Mouse (Mus musculus): ENCODE results near the gene Taf9. TPM values are rescaled to one million over a fixed set of nuclear protein-coding genes. Genes with fewer than 3 reads are reported as not detected.

The Taf9 gene
- polyA plus RNA-seq (2012; rRNA removed): 5.5 and 10.0 TPM in 2 replicates
- 18.0 and 20.8 TPM in 2 replicates for polyA plus RNA-seq (2014; fragmentation: Nextera tagmentation; extraction: Ambion mirVana)

- Histone ChIP-seq H3K27me3 (ENCODE audit: control insufficient read depth, insufficient read depth, low read length) (no peaks in the 10 kb centered on the region), H3K4me3 (ENCODE audit: insufficient read depth in 1 of 2, low read depth in 2 of 2, low read length in 2 of 2) (peak within 1 kb of the TSS; percentile 97 to 99), H3K4me2 (ENCODE audit: low read depth) (peak within 1 kb of the TSS; percentile 98), H3K9ac (replicated peaks) (peak within 1 kb of the TSS; percentile 93), H3K27ac (peak within 1 kb of the TSS; percentile 83), H3K9me3 (ENCODE audit: control insufficient read depth, low read length) (no peaks in the 10 kb centered on the region), H3K36me3 (replicated peaks; ENCODE audit: control insufficient read depth, insufficient read depth, low read depth) (peaks cover 16% of the 10 kb centered on the region), H3K4me1 (replicated peaks; ENCODE audit: control insufficient read depth in 2 of 2, insufficient read depth in 2 of 2, low read length in 1 of 2) (peaks cover 0 to 5% of the 10 kb centered on the region in 2 experiments; a peak in 2 of 4 replicates)
- DNase-seq (ENCODE audit: low read depth in 3 of 3, low spot score in 3 of 3) (peak in 1 of 3 experiments; percentile 14), ATAC-seq (ENCODE audit: insufficient read depth) (peak; percentile 70)
- under 1% methylated on average over 57 of the region's 63 CpGs for WGBS (ENCODE audit: insufficient replicate concordance)
- TF ChIP-seq CTCF (IDR thresholded peaks at IDR 0.05; ENCODE audit: low read depth) (no peak), EP300 (IDR thresholded peaks at IDR 0.05; ENCODE audit: low read depth) (no peak; the same call in 1 of the 2 replicates)
These were observed at the start of gene Taf9 for GRCm38 (mm10) chr13:100651439-100652186. Taf9 (plus strand) TSS chr13:100651579.

- DNase-seq (ENCODE audit: low read depth in 3 of 3, low spot score in 3 of 3): peak; percentile 41 to 42 (median 41)
- peak overlapping the region; percentile 28; the same call in 1 of the 2 replicates for H3K27ac ChIP-seq
- 45% methylated on average over 5 of the region's 5 CpGs for WGBS (ENCODE audit: insufficient replicate concordance)
These were observed 49.0 kb upstream of the Taf9 start for GRCm38 (mm10) chr13:100602239-100602902.

GRCm38 (mm10) chr13:100603031-100603737 is 48.2 kb upstream of the Taf9 start:
- no peak for TF ChIP-seq CTCF (IDR thresholded peaks at IDR 0.05; ENCODE audit: low read depth)
- TF ChIP-seq EP300 (IDR thresholded peaks at IDR 0.05; ENCODE audit: low read depth): no peak
- H3K27me3 ChIP-seq (ENCODE audit: control insufficient read depth, insufficient read depth, low read length): no peaks in the 10 kb centered on the region
- WGBS (ENCODE audit: insufficient replicate concordance): 78% methylated on average over 10 of the region's 10 CpGs
- H3K4me3 ChIP-seq (ENCODE audit: insufficient read depth in 1 of 2, low read depth in 2 of 2, low read length in 2 of 2): no peak overlapping the region
- H3K4me1 ChIP-seq (replicated peaks; ENCODE audit: control insufficient read depth in 2 of 2, insufficient read depth in 2 of 2, low read length in 1 of 2): peaks cover 0 to 11% of the 10 kb centered on the region in 2 experiments; a peak in 3 of 4 replicates
- ATAC-seq (ENCODE audit: insufficient read depth) (no peak), DNase-seq (ENCODE audit: low read depth in 3 of 3, low spot score in 3 of 3) (no peak)
- H3K9ac ChIP-seq (replicated peaks): no peak overlapping the region
- no peaks in the 10 kb centered on the region; the same call in 1 of the 2 replicates for H3K36me3 ChIP-seq (replicated peaks; ENCODE audit: control insufficient read depth, insufficient read depth, low read depth)
- peaks cover 2% of the 10 kb centered on the region for H3K9me3 ChIP-seq (ENCODE audit: control insufficient read depth, low read length)
- H3K4me2 ChIP-seq (ENCODE audit: low read depth): no peak overlapping the region
- H3K27ac ChIP-seq: peak overlapping the region; percentile 28; the same call in 1 of the 2 replicates

More at GRCm38 (mm10) chr13:100602239-100602902, 49.0 kb upstream of the Taf9 start:
- peak; percentile 79 for ATAC-seq (ENCODE audit: insufficient read depth)
- Histone ChIP-seq H3K4me2 (ENCODE audit: low read depth) (0 out of 2 replicates have a peak overlapping the region, but pooled peaks have one; percentile 22), H3K36me3 (replicated peaks; ENCODE audit: control insufficient read depth, insufficient read depth, low read depth) (no peaks in the 10 kb centered on the region), H3K4me1 (replicated peaks; ENCODE audit: control insufficient read depth in 2 of 2, insufficient read depth in 2 of 2, low read length in 1 of 2) (peaks cover 0 to 11% of the 10 kb centered on the region in 2 experiments; a peak in 3 of 4 replicates), H3K27me3 (ENCODE audit: control insufficient read depth, insufficient read depth, low read length) (no peaks in the 10 kb centered on the region), H3K9me3 (ENCODE audit: control insufficient read depth, low read length) (no peaks in the 10 kb centered on the region), H3K9ac (replicated peaks) (no peak overlapping the region), H3K4me3 (ENCODE audit: insufficient read depth in 1 of 2, low read depth in 2 of 2, low read length in 2 of 2) (no peak overlapping the region)
- TF ChIP-seq EP300 (IDR thresholded peaks at IDR 0.05; ENCODE audit: low read depth) (no peak), CTCF (IDR thresholded peaks at IDR 0.05; ENCODE audit: low read depth) (no peak)

- no peaks in the 10 kb centered on the region; the same call in 1 of the 2 replicates for H3K36me3 ChIP-seq (replicated peaks; ENCODE audit: control insufficient read depth, insufficient read depth, low read depth)
- H3K4me2 ChIP-seq (ENCODE audit: low read depth): no peak overlapping the region
- peaks cover 0 to 11% of the 10 kb centered on the region in 2 experiments; a peak in 3 of 4 replicates for H3K4me1 ChIP-seq (replicated peaks; ENCODE audit: control insufficient read depth in 2 of 2, insufficient read depth in 2 of 2, low read length in 1 of 2)
- H3K4me3 ChIP-seq (ENCODE audit: insufficient read depth in 1 of 2, low read depth in 2 of 2, low read length in 2 of 2): no peak overlapping the region
- DNase-seq (ENCODE audit: low read depth in 3 of 3, low spot score in 3 of 3) (no peak), ATAC-seq (ENCODE audit: insufficient read depth) (no peak)
- TF ChIP-seq EP300 (IDR thresholded peaks at IDR 0.05; ENCODE audit: low read depth): no peak
- TF ChIP-seq CTCF (IDR thresholded peaks at IDR 0.05; ENCODE audit: low read depth): no peak
- no peak overlapping the region for H3K27ac ChIP-seq
- peaks cover 2% of the 10 kb centered on the region for H3K9me3 ChIP-seq (ENCODE audit: control insufficient read depth, low read length)
- H3K27me3 ChIP-seq (ENCODE audit: control insufficient read depth, insufficient read depth, low read length): no peaks in the 10 kb centered on the region
- 83% methylated on average over 11 of the region's 11 CpGs for WGBS (ENCODE audit: insufficient replicate concordance)
- H3K9ac ChIP-seq (replicated peaks): no peak overlapping the region
These were observed 47.7 kb upstream of the Taf9 start for GRCm38 (mm10) chr13:100603738-100604095.
